Mouse (Mus musculus) lung, adult 2 months (tissue): ENCODE data around the gene Kcnh7. TPM values are rescaled to one million over a fixed set of nuclear protein-coding genes. Genes with fewer than 3 reads are reported as not detected.

Experiments used
- DNase-seq: peaks from one replicate; pipeline ENCODE4 v3.0.0; 2022
- H3K4me1 ChIP-seq: fragments of 200-500 bp; 2 replicates; pipeline ENCODE4 v1.6.1; 2011; ENCODE audit warnings: low read length; ENCODE audit not compliant: control insufficient read depth, insufficient read depth
- H3K4me3 ChIP-seq: fragments of 200-500 bp; replicated peaks from 2 replicates; pipeline ENCODE3; 2011; ENCODE audit warnings: low read depth, mild to moderate bottlenecking, control low read depth, low read length; ENCODE audit errors: extremely low read depth
- CTCF ChIP-seq: fragments of 200-500 bp; IDR thresholded peaks from 2 replicates; pipeline ENCODE4 v1.5.1; 2011; ENCODE audit warnings: mild to moderate bottlenecking, low read length, control low read depth; ENCODE audit not compliant: insufficient read depth
- POLR2A ChIP-seq: fragments of 200-500 bp; IDR thresholded peaks from 2 replicates; pipeline ENCODE4 v1.6.1; 2011; ENCODE audit warnings: low read depth, mild to moderate bottlenecking, control low read depth, low read length, borderline replicate concordance; ENCODE audit errors: extremely low read depth
- WGBS: fragments of 180-500 bp; shearing (Covaris S2); methylation state at CpG from one replicate; pipeline ENCODE4 v1.1.7; 2018; 5-methylcytosine and 5-hydroxymethylcytosine counted together
- polyA plus RNA-seq: library from polyadenylated mRNA; depleted of rRNA; stranded (reverse); fragments of >200 nt; gene quantifications from 2 replicates; pipeline ENCODE4 v1.2.3, GENCODE M21; 2012

The Kcnh7 gene
- polyA plus RNA-seq, 1 experiment = not detected

GRCm38 (mm10) chr2:62935273-62935874, 248.7 kb downstream of the Kcnh7 start:
- 63% methylated on average over 1 of the region's 1 CpGs for WGBS
- H3K4me1 ChIP-seq = no peaks in the 10 kb centered on the region
- no peak overlapping the region for H3K4me3 ChIP-seq
- DNase-seq = no peak
- TF ChIP-seq POLR2A = no peak

- TF ChIP-seq CTCF (no peak), POLR2A (no peak)
- 59% methylated on average over 3 of the region's 3 CpGs for WGBS
- Histone ChIP-seq H3K4me1 (no peaks in the 10 kb centered on the region), H3K4me3 (no peak overlapping the region)
- DNase-seq = no peak
Measured at GRCm38 (mm10) chr2:62928494-62928893, 255.6 kb downstream of the Kcnh7 start.

GRCm38 (mm10) chr2:62928065-62928464, 256.0 kb downstream of the Kcnh7 start:
- H3K4me1 ChIP-seq = no peaks in the 10 kb centered on the region
- TF ChIP-seq CTCF (no peak), POLR2A (no peak)
- 41% methylated on average over 3 of the region's 3 CpGs for WGBS
- no peak for DNase-seq
- H3K4me3 ChIP-seq = no peak overlapping the region

GRCm38 (mm10) chr2:62923803-62924202, 260.3 kb downstream of the Kcnh7 start:
- Histone ChIP-seq H3K4me3 (no peak overlapping the region), H3K4me1 (no peaks in the 10 kb centered on the region)
- 74% methylated on average over 4 of the region's 4 CpGs for WGBS
- TF ChIP-seq CTCF (no peak), POLR2A (no peak)
- no peak for DNase-seq

- DNase-seq = no peak
- Histone ChIP-seq H3K4me3 (no peak overlapping the region), H3K4me1 (no peaks in the 10 kb centered on the region)
- 57% methylated on average over 3 of the region's 3 CpGs for WGBS
- TF ChIP-seq POLR2A (no peak), CTCF (no peak)
Measured at GRCm38 (mm10) chr2:62907688-62908087, 276.4 kb downstream of the Kcnh7 start.

- Histone ChIP-seq H3K4me3 (no peak overlapping the region), H3K4me1 (no peaks in the 10 kb centered on the region)
- TF ChIP-seq CTCF (no peak), POLR2A (no peak)
- 61% methylated on average over 1 of the region's 1 CpGs for WGBS
- no peak for DNase-seq
Measured at GRCm38 (mm10) chr2:62902363-62903353, 281.4 kb downstream of the Kcnh7 start.

GRCm38 (mm10) chr2:62878763-62879162, 305.3 kb downstream of the Kcnh7 start:
- no peak for DNase-seq
- TF ChIP-seq POLR2A (no peak), CTCF (no peak)
- Histone ChIP-seq H3K4me3 (no peak overlapping the region), H3K4me1 (no peaks in the 10 kb centered on the region)
- WGBS = 74% methylated on average over 4 of the region's 4 CpGs

- H3K4me1 ChIP-seq = no peaks in the 10 kb centered on the region
- H3K4me3 ChIP-seq = no peak overlapping the region
- TF ChIP-seq POLR2A (no peak), CTCF (no peak)
- 95% methylated on average over 3 of the region's 3 CpGs for WGBS
- no peak for DNase-seq
Measured at GRCm38 (mm10) chr2:62855391-62855790, 328.7 kb downstream of the Kcnh7 start.

GRCm38 (mm10) chr2:62842630-62843029, 341.5 kb downstream of the Kcnh7 start:
- TF ChIP-seq POLR2A (no peak), CTCF (no peak)
- WGBS = 51% methylated on average over 1 of the region's 1 CpGs
- Histone ChIP-seq H3K4me1 (no peaks in the 10 kb centered on the region), H3K4me3 (no peak overlapping the region)
- DNase-seq = no peak
